Mouse (Mus musculus) MEL (cell line): Measurements from ENCODE around the gene Hgfac. TPM values are rescaled to one million over a fixed set of nuclear protein-coding genes. Genes with fewer than 3 reads are reported as not detected.

Experiments used
- DNase-seq: peaks from one replicate; pipeline ENCODE4 v3.0.0; 2011; ENCODE audit warnings: low read depth, low spot score
- H3K27ac ChIP-seq: 2 replicates; pipeline ENCODE4 v1.5.1; 2012; ENCODE audit warnings: low read depth, mild to moderate bottlenecking, control low read depth, low read length, moderate library complexity; ENCODE audit not compliant: control insufficient read depth
- H3K27me3 ChIP-seq, 2 experiments: fragments of 150-350 bp in 1 of 2; sonication (generic) in 1 of 2; 2 replicates each; pipeline ENCODE4 v1.6.1; 2012; ENCODE audit warnings: low read length in 2 of 2, mild to moderate bottlenecking in 2 of 2, improper control_type of control experiment in 1 of 2, moderate library complexity in 1 of 2; ENCODE audit not compliant: insufficient read depth in 2 of 2, control insufficient read depth in 1 of 2
- H3K36me3 ChIP-seq, 2 experiments: 2 replicates each; pipeline ENCODE4 v1.6.1; 2012 to 2014; ENCODE audit warnings: low read length in 2 of 2, improper control_type of control experiment in 1 of 2, inconsistent platforms in 1 of 2, mild to moderate bottlenecking in 1 of 2; ENCODE audit not compliant: insufficient read depth in 2 of 2, control insufficient read depth in 1 of 2
- H3K4me1 ChIP-seq, 2 experiments: fragments of 150-350 bp in 1 of 2; sonication (generic) in 1 of 2; 2 replicates each; pipeline ENCODE4 v1.6.1; 2012; ENCODE audit warnings: low read length in 2 of 2, improper control_type of control experiment in 1 of 2, mild to moderate bottlenecking in 1 of 2; ENCODE audit not compliant: insufficient read depth in 2 of 2, control insufficient read depth in 1 of 2
- H3K4me3 ChIP-seq, 2 experiments: fragments of 150-350 bp in 1 of 2; sonication (generic) in 1 of 2; 2 replicates each; pipeline ENCODE4 v1.5.1; 2012; ENCODE audit warnings: low read depth in 2 of 2, low read length in 2 of 2, mild to moderate bottlenecking in 2 of 2, moderate library complexity in 2 of 2, control low read depth in 1 of 2, improper control_type of control experiment in 1 of 2; ENCODE audit not compliant: control insufficient read depth in 1 of 2, insufficient read depth in 1 of 2
- H3K79me2 ChIP-seq: 2 replicates; pipeline ENCODE4 v1.6.1; 2012; ENCODE audit warnings: mild to moderate bottlenecking, low read length, moderate library complexity; ENCODE audit not compliant: control insufficient read depth, poor library complexity, insufficient read depth
- H3K9ac ChIP-seq: 2 replicates; pipeline ENCODE4 v1.6.1; 2012; ENCODE audit warnings: low read depth, mild to moderate bottlenecking, control low read depth, low read length, moderate library complexity; ENCODE audit not compliant: control insufficient read depth, poor library complexity, severe bottlenecking
- H3K9me3 ChIP-seq: fragments of 150-350 bp; sonication (generic); replicated peaks from 2 replicates; pipeline ENCODE4 v1.6.1; 2012; ENCODE audit warnings: mild to moderate bottlenecking, low read length, improper control_type of control experiment, moderate library complexity; ENCODE audit not compliant: insufficient read depth
- CHD1 ChIP-seq: IDR thresholded peaks from 2 replicates; pipeline ENCODE4 v1.6.1; 2012; ENCODE audit warnings: low read depth, mild to moderate bottlenecking, inconsistent platforms, low read length, improper control_type of control experiment
- CTCF ChIP-seq, 3 experiments: IDR thresholded peaks in 2 of 3; conservative IDR thresholded peaks in 1 of 3; 2 replicates each; pipeline ENCODE4 v1.5.1; 2011 to 2012; ENCODE audit warnings: low read length in 3 of 3, low read depth in 2 of 3, mild to moderate bottlenecking in 2 of 3, improper control_type of control experiment in 1 of 3, inconsistent platforms in 1 of 3, mixed read lengths in 1 of 3, moderate library complexity in 1 of 3; ENCODE audit not compliant: control insufficient read depth in 1 of 3, insufficient read depth in 1 of 3, poor library complexity in 1 of 3, severe bottlenecking in 1 of 3
- E2F4 ChIP-seq: IDR thresholded peaks from 2 replicates; pipeline ENCODE4 v1.6.1; 2011; ENCODE audit warnings: low read depth, low read length, improper control_type of control experiment, borderline replicate concordance
- ELF1 ChIP-seq: IDR thresholded peaks from 2 replicates; pipeline ENCODE4 v1.6.1; 2014; ENCODE audit warnings: low read depth, mild to moderate bottlenecking, inconsistent platforms, low read length, improper control_type of control experiment, moderate library complexity
- GABPA ChIP-seq: IDR thresholded peaks from 2 replicates; pipeline ENCODE4 v1.6.1; 2012; ENCODE audit warnings: low read depth, mild to moderate bottlenecking, inconsistent platforms, low read length, improper control_type of control experiment, moderate library complexity
- GATA1 ChIP-seq: IDR thresholded peaks from 2 replicates; pipeline ENCODE4 v1.6.1; 2011; ENCODE audit warnings: low read depth, low read length, improper control_type of control experiment
- MAFK ChIP-seq: IDR thresholded peaks from 2 replicates; pipeline ENCODE4 v1.6.1; 2011; ENCODE audit warnings: low read depth, mild to moderate bottlenecking, low read length, improper control_type of control experiment, borderline replicate concordance
- MAX ChIP-seq: IDR thresholded peaks from 2 replicates; pipeline ENCODE4 v1.6.1; 2011; ENCODE audit warnings: low read length, improper control_type of control experiment
- MYB ChIP-seq: IDR thresholded peaks from 2 replicates; pipeline ENCODE4 v1.6.1; 2011; ENCODE audit warnings: mild to moderate bottlenecking, low read depth, low read length, improper control_type of control experiment
- MYC ChIP-seq: IDR thresholded peaks from 2 replicates; pipeline ENCODE4 v1.6.1; 2011; ENCODE audit warnings: low read depth, mild to moderate bottlenecking, low read length, improper control_type of control experiment, moderate library complexity
- NELFE ChIP-seq: IDR thresholded peaks from 2 replicates; pipeline ENCODE4 v1.6.1; 2011; ENCODE audit warnings: low read depth, low read length, improper control_type of control experiment
- POLR2A ChIP-seq, 2 experiments: IDR thresholded peaks; 2 replicates each; pipeline ENCODE4 v1.6.1; 2011 to 2012; ENCODE audit warnings: low read length in 2 of 2, mild to moderate bottlenecking in 2 of 2, control low read depth in 1 of 2, improper control_type of control experiment in 1 of 2, low read depth in 1 of 2, moderate library complexity in 1 of 2; ENCODE audit not compliant: control insufficient read depth in 1 of 2, insufficient read depth in 1 of 2, poor library complexity in 1 of 2
- RAD21 ChIP-seq: IDR thresholded peaks from 2 replicates; pipeline ENCODE4 v1.6.1; 2011; ENCODE audit warnings: mild to moderate bottlenecking, low read depth, low read length, improper control_type of control experiment
- RCOR1 ChIP-seq: IDR thresholded peaks from 2 replicates; pipeline ENCODE4 v1.6.1; 2012; ENCODE audit warnings: low read depth, mild to moderate bottlenecking, inconsistent platforms, low read length, improper control_type of control experiment
- SMC3 ChIP-seq: IDR thresholded peaks from 2 replicates; pipeline ENCODE4 v1.6.1; 2011; ENCODE audit warnings: low read depth, low read length, improper control_type of control experiment
- TBP ChIP-seq: IDR thresholded peaks from 2 replicates; pipeline ENCODE4 v1.8.0; 2011; ENCODE audit warnings: low read depth, low read length, improper control_type of control experiment
- UBTF ChIP-seq: IDR thresholded peaks from 2 replicates; pipeline ENCODE4 v1.6.1; 2012; ENCODE audit warnings: low read depth, mild to moderate bottlenecking, inconsistent platforms, low read length, improper control_type of control experiment, moderate library complexity, borderline replicate concordance; ENCODE audit not compliant: insufficient read depth
- USF1 ChIP-seq: IDR thresholded peaks from 2 replicates; pipeline ENCODE4 v1.6.1; 2014; ENCODE audit warnings: low read depth, mild to moderate bottlenecking, inconsistent platforms, low read length, improper control_type of control experiment, moderate library complexity
- USF2 ChIP-seq, 2 experiments: IDR thresholded peaks; 2 replicates each; pipeline ENCODE4 v1.6.1; 2011 to 2012; ENCODE audit warnings: improper control_type of control experiment in 2 of 2, low read length in 2 of 2, borderline replicate concordance in 1 of 2, inconsistent platforms in 1 of 2, low read depth in 1 of 2, mild to moderate bottlenecking in 1 of 2; ENCODE audit not compliant: insufficient read depth in 1 of 2
- ZKSCAN1 ChIP-seq: IDR thresholded peaks from 2 replicates; pipeline ENCODE4 v1.6.1; 2012; ENCODE audit warnings: low read depth, mild to moderate bottlenecking, inconsistent platforms, low read length, improper control_type of control experiment, moderate library complexity
- polyA plus RNA-seq, 2 experiments: library from polyadenylated mRNA; stranded (reverse) in 1 of 2; unstranded in 1 of 2; fragments of >175 nt in 1 of 2; fragments of >200 nt in 1 of 2; gene quantifications; 2 replicates each; pipeline versions ENCODE4 v1.2.1 to v1.2.4; 2012; ENCODE audit warnings: low replicate concordance in 2 of 2, low read depth in 1 of 2; ENCODE audit not compliant: insufficient read length in 2 of 2, insufficient read depth in 1 of 2, missing spikeins in 1 of 2
- total RNA-seq: library from RNA; depleted of rRNA; stranded (reverse); fragments of 300-350 nt; gene quantifications from 2 replicates; pipeline ENCODE4 v1.2.3, GENCODE M21; 2012

Hgfac gene
- total and polyA plus RNA-seq, 3 experiments, result 0.62 to 1.6 TPM; not detected in 1

DNA sequence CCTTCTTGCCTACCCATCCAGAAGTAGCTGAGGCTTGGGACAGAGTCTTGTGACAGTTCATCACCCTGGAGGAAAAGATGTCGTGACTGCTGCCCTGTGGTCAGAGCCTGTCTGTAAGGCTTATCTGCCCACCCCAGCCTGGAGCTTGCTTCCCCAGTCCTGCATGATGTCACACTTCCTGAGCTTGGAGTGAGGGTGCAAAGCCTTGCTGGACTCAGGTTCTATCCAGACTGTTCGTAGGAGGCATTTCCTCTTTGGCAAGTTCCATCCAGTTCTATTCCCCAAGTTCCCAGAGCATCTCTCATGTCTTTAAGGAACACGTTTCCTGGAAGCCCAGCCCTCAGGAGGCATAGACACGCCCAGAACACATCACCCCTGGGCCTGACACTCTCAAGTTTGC lies 5.5 kb upstream of the Hgfac start (continued):
- TF ChIP-seq MAFK, result no peak

DNA sequence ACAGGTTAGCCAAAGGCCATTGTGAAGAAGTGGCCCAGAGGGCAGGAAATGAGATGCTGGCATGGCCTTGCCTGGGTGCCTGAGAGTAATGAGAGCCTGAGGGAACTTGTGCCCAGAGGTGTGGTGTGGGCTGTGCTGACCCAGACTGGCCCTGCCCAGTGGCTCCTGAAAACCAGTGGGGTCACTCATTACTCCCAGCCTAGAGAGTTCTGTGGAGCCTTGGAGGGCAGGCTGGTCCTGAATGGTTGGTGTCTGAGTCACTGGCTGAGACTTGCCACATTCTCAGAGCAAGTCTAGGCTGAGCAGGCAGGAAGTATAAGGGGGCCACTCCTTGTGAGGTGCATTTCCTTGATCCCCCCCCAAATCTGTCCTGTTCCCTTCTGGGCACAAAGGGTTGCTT lies 3.9 kb upstream of the Hgfac start:
- Histone ChIP-seq H3K9ac (no peak overlapping the region), H3K27me3 (no peaks in the 10 kb centered on the region), H3K36me3 (peaks cover 0 to 7% of the 10 kb centered on the region in 2 experiments; a peak in 2 of 4 replicates), H3K79me2 (no peaks in the 10 kb centered on the region), H3K9me3 (no peaks in the 10 kb centered on the region), H3K4me1 (peaks cover 3 to 35% of the 10 kb centered on the region in 2 experiments; a peak in 3 of 4 replicates)
- no peak for DNase-seq
- TF ChIP-seq ELF1, result no peak
- no peak for TF ChIP-seq CHD1
- TF ChIP-seq MAX, result no peak
- TF ChIP-seq USF2 (IDR thresholded peaks at IDR 0.05; ENCODE audit: borderline replicate concordance in 1 of 2, insufficient read depth in 1 of 2, low read depth in 1 of 2, low read length in 2 of 2), result no peak
- no peak for TF ChIP-seq USF1
- TF ChIP-seq MYB, result no peak
- TF ChIP-seq RAD21, result no peak
- no peak for TF ChIP-seq ZKSCAN1
- no peak for TF ChIP-seq RCOR1
- TF ChIP-seq MYC, result no peak
- no peak for TF ChIP-seq GATA1
- TF ChIP-seq POLR2A (IDR thresholded peaks at IDR 0.05; ENCODE audit: control insufficient read depth in 1 of 2, insufficient read depth in 1 of 2, low read depth in 1 of 2, low read length in 2 of 2, poor library complexity in 1 of 2), result no peak
- TF ChIP-seq E2F4, result no peak
- no peak for TF ChIP-seq CTCF (IDR thresholded peaks at IDR 0.05 in 2 of 3, conservative IDR thresholded peaks at IDR 0.05 in 1 of 3; ENCODE audit: control insufficient read depth in 1 of 3, insufficient read depth in 1 of 3, low read depth in 2 of 3, low read length in 3 of 3, poor library complexity in 1 of 3, severe bottlenecking in 1 of 3)
- no peak for TF ChIP-seq MAFK
- no peak for TF ChIP-seq TBP
- TF ChIP-seq NELFE, result no peak
- no peak for TF ChIP-seq SMC3
- no peak for TF ChIP-seq UBTF
- no peak for TF ChIP-seq GABPA
- TF ChIP-seq, all 39 proteins: peak for 0
- Histone ChIP-seq H3K4me3 (no peak overlapping the region), H3K27ac (no peak overlapping the region)
